Mouse (Mus musculus): Measurements from ENCODE around the gene Rasa4. TPM values are rescaled to one million over a fixed set of nuclear protein-coding genes. Genes with fewer than 3 reads are reported as not detected.
"Not testable (repeated sequence)": the region's sequence is repeated elsewhere in the genome, so short reads cannot be mapped to it uniquely, and the experiment has no call there.

Gene Rasa4
- polyA plus RNA-seq (2015; fragmentation: Nextera tagmentation; extraction: Ambion mirVana), result 9.3 and 10.4 TPM in 2 replicates

GRCm38 (mm10) chr5:136083669-136084107 lies at the start of gene Rasa4:
Gene Rasa4, plus strand, starts transcription at chr5:136083916.
- Histone ChIP-seq H3K4me3 (replicated peaks) (peak within 1 kb of the TSS; percentile 63), H3K4me1 (peaks cover 15% of the 10 kb centered on the region), H3K9me3 (no peaks in the 10 kb centered on the region), H3K27me3 (replicated peaks) (no peaks in the 10 kb centered on the region), H3K4me2 (peak within 1 kb of the TSS; percentile 95), H3K27ac (0 out of 2 replicates have a peak within 1 kb of the TSS, but pooled peaks have one; percentile 18), H3K36me3 (no peaks in the 10 kb centered on the region), H3K9ac (peak within 1 kb of the TSS; percentile 50)
- under 1% methylated on average over 23 of the region's 28 CpGs for WGBS
- ATAC-seq (ENCODE audit: insufficient read depth, low FRiP score, low read depth), result peak; percentile 98

- Histone ChIP-seq H3K4me3 (replicated peaks) (no peak overlapping the region), H3K27ac (no peak overlapping the region), H3K9ac (no peak overlapping the region), H3K4me1 (0 out of 2 replicates have a peak, but pooled peaks cover 6% of the 10 kb centered on the region), H3K4me2 (no peak overlapping the region), H3K27me3 (replicated peaks) (no peaks in the 10 kb centered on the region), H3K9me3 (no peaks in the 10 kb centered on the region), H3K36me3 (peaks cover 16% of the 10 kb centered on the region)
- 74% methylated on average over 4 of the region's 4 CpGs for WGBS
- ATAC-seq (ENCODE audit: insufficient read depth, low FRiP score, low read depth), result no peak
These were observed 48.8 kb upstream of the Rasa4 start for GRCm38 (mm10) chr5:136034868-136035267.

DNA sequence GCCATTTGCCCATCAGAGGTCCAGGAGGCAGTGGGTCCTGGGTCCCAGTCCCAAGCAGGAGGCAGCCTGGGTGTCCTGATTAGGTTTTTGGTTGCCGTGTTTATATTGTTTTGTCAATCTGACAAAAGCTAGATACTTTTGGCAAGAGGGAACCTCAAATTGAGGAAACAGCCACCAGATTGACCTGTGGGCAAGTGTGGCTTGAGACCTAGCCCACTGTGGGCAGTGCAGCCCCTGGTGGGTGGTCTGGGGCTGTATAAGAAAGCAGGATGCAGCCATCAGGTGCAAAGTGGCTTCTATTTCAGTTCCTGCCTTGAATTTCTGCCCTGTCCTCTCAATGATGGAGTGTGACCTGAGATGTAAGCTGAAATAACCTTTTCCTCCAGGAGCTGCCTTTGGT lies 48.4 kb upstream of the Rasa4 start:
- Histone ChIP-seq H3K4me1 (0 out of 2 replicates have a peak, but pooled peaks cover 6% of the 10 kb centered on the region), H3K27ac (no peak overlapping the region), H3K4me3 (replicated peaks) (no peak overlapping the region), H3K9ac (no peak overlapping the region), H3K27me3 (replicated peaks) (no peaks in the 10 kb centered on the region), H3K36me3 (peaks cover 12% of the 10 kb centered on the region), H3K9me3 (no peaks in the 10 kb centered on the region), H3K4me2 (no peak overlapping the region)
- no peak for ATAC-seq (ENCODE audit: insufficient read depth, low FRiP score, low read depth)
- WGBS, result 77% methylated on average over 1 of the region's 1 CpGs

GRCm38 (mm10) chr5:136036667-136037066 lies 47.0 kb upstream of the Rasa4 start:
- Histone ChIP-seq H3K9ac (no peak overlapping the region), H3K9me3 (no peaks in the 10 kb centered on the region), H3K27me3 (replicated peaks) (no peaks in the 10 kb centered on the region), H3K4me2 (no peak overlapping the region), H3K36me3 (peaks cover 9% of the 10 kb centered on the region; the same call in 1 of the 2 replicates), H3K27ac (no peak overlapping the region), H3K4me1 (0 out of 2 replicates have a peak, but pooled peaks cover 6% of the 10 kb centered on the region), H3K4me3 (replicated peaks) (no peak overlapping the region)
- no peak for ATAC-seq (ENCODE audit: insufficient read depth, low FRiP score, low read depth)
- WGBS, result 78% methylated on average over 1 of the region's 1 CpGs

- Histone ChIP-seq H3K4me3 (replicated peaks) (peak within 1 kb of the TSS; percentile 4; the same call in 1 of the 2 replicates), H3K9me3 (no peaks in the 10 kb centered on the region), H3K36me3 (no peaks in the 10 kb centered on the region), H3K4me2 (peak within 1 kb of the TSS; percentile 19; the same call in 1 of the 2 replicates), H3K4me1 (0 out of 2 replicates have a peak, but pooled peaks cover 6% of the 10 kb centered on the region), H3K27me3 (replicated peaks) (no peaks in the 10 kb centered on the region), H3K27ac (peak within 1 kb of the TSS; percentile 16; the same call in 1 of the 2 replicates), H3K9ac (no peak within 1 kb of the TSS)
- peak; percentile 56 for ATAC-seq (ENCODE audit: insufficient read depth, low FRiP score, low read depth)
- 51% methylated on average over 17 of the region's 17 CpGs for WGBS
These were observed 45.2 kb upstream of the Rasa4 start, which contains the start of gene Upk3b for GRCm38 (mm10) chr5:136038258-136039214. Gene Upk3b, plus strand, starts transcription at chr5:136038496.

GRCm38 (mm10) chr5:136040210-136040609 lies 43.5 kb upstream of the Rasa4 start:
- Histone ChIP-seq H3K9ac (no peak overlapping the region), H3K4me3 (replicated peaks) (no peak overlapping the region), H3K27ac (no peak overlapping the region), H3K9me3 (no peaks in the 10 kb centered on the region), H3K4me1 (0 out of 2 replicates have a peak, but pooled peaks cover 6% of the 10 kb centered on the region), H3K27me3 (replicated peaks) (no peaks in the 10 kb centered on the region), H3K4me2 (0 out of 2 replicates have a peak overlapping the region, but pooled peaks have one; percentile 12), H3K36me3 (no peaks in the 10 kb centered on the region)
- ATAC-seq (ENCODE audit: insufficient read depth, low FRiP score, low read depth), result peak; percentile 40; the same call in 1 of the 2 replicates
- WGBS, result 36% methylated on average over 5 of the region's 5 CpGs

DNA sequence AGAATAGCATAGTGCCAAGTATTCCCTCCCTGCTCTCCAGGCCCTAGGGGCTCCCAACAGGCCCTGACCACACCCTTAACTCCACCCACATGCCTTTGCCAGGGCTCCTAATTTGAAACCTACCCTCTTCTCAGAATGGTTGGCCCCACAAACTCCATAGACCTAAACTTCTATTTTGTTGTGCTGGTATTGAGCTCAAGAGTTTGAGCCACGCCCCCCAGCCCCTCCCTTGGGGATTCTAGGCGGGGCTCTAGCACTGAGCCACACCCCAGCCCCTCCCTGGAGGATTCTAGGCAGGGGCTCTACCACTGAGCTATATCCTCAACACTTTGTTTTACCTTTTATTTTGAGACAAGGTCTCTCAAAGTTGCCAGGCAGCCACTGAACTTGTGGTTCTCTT lies 42.5 kb upstream of the Rasa4 start:
- no peak overlapping the region for H3K27ac ChIP-seq
- no peak overlapping the region for H3K4me3 ChIP-seq (replicated peaks)
- no peaks in the 10 kb centered on the region for H3K9me3 ChIP-seq
- WGBS, result 50% methylated on average over 2 of the region's 2 CpGs
- no peak overlapping the region for H3K4me2 ChIP-seq
- H3K36me3 ChIP-seq, result no peaks in the 10 kb centered on the region
- H3K27me3 ChIP-seq (replicated peaks), result no peaks in the 10 kb centered on the region
- 0 out of 2 replicates have a peak, but pooled peaks cover 9% of the 10 kb centered on the region for H3K4me1 ChIP-seq
- H3K9ac ChIP-seq, result no peak overlapping the region
- ATAC-seq (ENCODE audit: insufficient read depth, low FRiP score, low read depth), result no peak

DNA sequence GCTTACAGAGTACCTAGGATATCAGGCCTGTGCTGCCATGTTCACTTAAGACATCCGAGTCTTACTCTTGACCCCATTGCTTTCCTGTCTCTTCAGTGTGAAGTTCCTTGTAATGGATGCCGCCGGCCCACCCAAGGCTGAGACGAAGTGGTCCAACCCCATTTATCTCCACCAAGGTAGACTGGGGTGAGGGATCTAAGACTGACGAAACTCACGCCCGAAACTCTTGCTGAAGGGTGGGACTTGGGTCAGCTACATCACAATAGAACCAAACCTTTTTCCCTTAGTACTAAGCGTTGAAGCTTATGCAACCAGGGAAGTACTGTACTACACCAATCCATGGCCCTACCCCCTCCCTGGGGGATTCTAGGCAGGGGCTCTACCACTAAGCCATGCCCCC lies 42.0 kb upstream of the Rasa4 start:
- 90% methylated on average over 8 of the region's 8 CpGs for WGBS
- no peak overlapping the region for H3K4me2 ChIP-seq

GRCm38 (mm10) chr5:136044865-136045264 lies 38.9 kb upstream of the Rasa4 start:
- WGBS, result 66% methylated on average over 13 of the region's 13 CpGs
- Histone ChIP-seq H3K36me3 (no peaks in the 10 kb centered on the region), H3K4me3 (replicated peaks) (no peak overlapping the region), H3K9ac (no peak overlapping the region), H3K27ac (no peak overlapping the region), H3K27me3 (replicated peaks) (no peaks in the 10 kb centered on the region), H3K4me1 (0 out of 2 replicates have a peak, but pooled peaks cover 4% of the 10 kb centered on the region), H3K4me2 (no peak overlapping the region), H3K9me3 (no peaks in the 10 kb centered on the region)
- no peak for ATAC-seq (ENCODE audit: insufficient read depth, low FRiP score, low read depth)

More for the DNA sequence above, 42.0 kb upstream of the Rasa4 start:
- Histone ChIP-seq H3K36me3 (no peaks in the 10 kb centered on the region), H3K4me1 (0 out of 2 replicates have a peak, but pooled peaks cover 9% of the 10 kb centered on the region), H3K27ac (no peak overlapping the region), H3K9ac (no peak overlapping the region), H3K27me3 (replicated peaks) (no peaks in the 10 kb centered on the region), H3K9me3 (no peaks in the 10 kb centered on the region), H3K4me3 (replicated peaks) (no peak overlapping the region)
- ATAC-seq (ENCODE audit: insufficient read depth, low FRiP score, low read depth), result no peak

- no peak for ATAC-seq (ENCODE audit: insufficient read depth, low FRiP score, low read depth)
- Histone ChIP-seq H3K27me3 (replicated peaks) (no peaks in the 10 kb centered on the region), H3K27ac (no peak overlapping the region), H3K4me3 (replicated peaks) (no peak overlapping the region), H3K36me3 (no peaks in the 10 kb centered on the region), H3K4me2 (no peak overlapping the region), H3K9me3 (no peaks in the 10 kb centered on the region), H3K9ac (no peak overlapping the region), H3K4me1 (0 out of 2 replicates have a peak, but pooled peaks cover 4% of the 10 kb centered on the region)
- WGBS, result 35% methylated on average over 9 of the region's 9 CpGs
These were observed 38.3 kb upstream of the Rasa4 start for GRCm38 (mm10) chr5:136045408-136045807.

DNA sequence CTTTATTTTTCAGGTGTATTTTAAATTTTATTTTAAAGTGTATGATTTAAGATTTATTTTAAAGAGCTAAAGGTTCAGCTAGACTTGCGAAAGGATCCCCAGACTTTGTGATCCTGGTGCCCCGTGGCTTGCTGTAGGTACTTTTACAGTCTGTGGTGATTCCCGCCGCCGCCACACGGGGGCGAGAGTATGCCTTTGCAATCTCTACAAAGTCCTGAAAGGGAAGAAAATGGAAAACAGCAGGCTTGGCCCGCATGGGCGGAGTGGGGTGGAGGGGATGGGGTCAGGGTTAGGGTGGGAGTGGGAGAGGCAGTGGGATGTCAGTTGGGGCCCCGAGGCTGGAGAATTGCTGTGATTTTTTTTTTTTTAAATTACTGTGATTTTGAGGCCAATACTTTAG lies 37.7 kb upstream of the Rasa4 start:
- Histone ChIP-seq H3K4me1 (0 out of 2 replicates have a peak, but pooled peaks cover 4% of the 10 kb centered on the region), H3K4me2 (no peak overlapping the region), H3K36me3 (no peaks in the 10 kb centered on the region), H3K9ac (no peak overlapping the region), H3K27ac (no peak overlapping the region), H3K9me3 (no peaks in the 10 kb centered on the region), H3K4me3 (replicated peaks) (no peak overlapping the region), H3K27me3 (replicated peaks) (no peaks in the 10 kb centered on the region)
- WGBS, result 3% methylated on average over 10 of the region's 10 CpGs
- no peak for ATAC-seq (ENCODE audit: insufficient read depth, low FRiP score, low read depth)

- not testable (repeated sequence) for H3K4me3 ChIP-seq (replicated peaks); H3K36me3 ChIP-seq; H3K27me3 ChIP-seq (replicated peaks); H3K9me3 ChIP-seq; ATAC-seq (ENCODE audit: insufficient read depth, low FRiP score, low read depth); H3K9ac ChIP-seq; H3K27ac ChIP-seq; H3K4me2 ChIP-seq
- peaks cover 17% of the 10 kb centered on the region for H3K4me1 ChIP-seq
These were observed 35.2 kb upstream of the Rasa4 start for GRCm38 (mm10) chr5:136048541-136048940.
